8 mouse cellular contexts compared by ENCODE assay signal in the genomic region with DNA sequence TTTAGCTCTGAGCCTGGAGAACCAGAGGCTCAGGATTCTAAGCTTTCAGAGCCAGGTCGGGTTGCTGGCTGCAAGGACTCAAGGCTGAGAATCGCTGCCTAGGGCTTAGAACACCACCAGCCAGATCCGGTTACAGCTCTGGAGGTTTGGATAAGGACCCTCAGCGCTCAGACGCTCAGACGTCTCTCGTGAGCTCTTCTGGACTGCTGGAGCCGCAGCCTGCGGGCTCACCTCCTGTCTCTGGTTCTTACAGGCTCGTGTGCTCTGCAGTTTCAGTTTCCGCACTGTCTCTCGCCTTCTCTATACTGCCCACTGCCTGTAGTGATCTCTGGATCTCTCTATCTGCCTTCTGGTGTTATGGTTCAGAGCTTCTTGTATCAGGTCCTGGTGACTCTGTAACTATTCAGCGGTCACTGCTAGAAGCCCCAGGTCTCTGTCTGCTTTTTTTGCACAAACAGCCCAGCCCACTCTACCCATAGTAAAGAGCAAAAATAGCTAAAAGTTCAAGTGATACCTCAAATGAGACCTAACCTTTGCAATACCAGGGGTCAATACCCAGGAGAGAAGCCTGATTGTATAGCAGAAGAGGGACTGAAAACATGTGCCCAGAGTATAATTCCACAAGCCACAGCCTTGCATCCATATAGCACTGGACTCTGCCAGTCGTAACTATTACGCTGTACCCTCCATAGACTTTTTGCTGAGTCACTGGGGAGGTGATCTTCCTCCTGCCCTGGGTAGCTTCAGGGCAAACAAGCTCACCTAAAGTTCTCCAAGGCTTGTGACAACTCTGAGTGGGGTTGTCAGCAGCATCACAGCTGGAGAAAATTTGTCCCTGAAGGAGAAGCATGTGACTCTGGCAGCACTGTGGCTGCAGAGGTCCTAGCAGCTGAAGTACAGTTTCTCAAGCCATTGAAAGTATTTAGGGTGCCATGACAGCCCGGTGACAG. TPM values are rescaled to one million over a fixed set of nuclear protein-coding genes. Genes with fewer than 3 reads are reported as not detected.
DNase-seq lines count a peak whose midpoint lies in the region; ATAC-seq and TF ChIP-seq lines count a peak whose summit lies in the region.

No protein-coding gene starts in this region.

- H3K4me3 ChIP-seq in liver, adult 2 months (ENCODE audit: insufficient read depth, low read depth, low read length), result 0 out of 2 replicates have a peak overlapping the region, but pooled peaks have one; percentile 7
- H3K4me3 ChIP-seq in embryonic facial prominence, embryonic 14.5 days (ENCODE audit: low read depth, low read length), result peak overlapping the region; percentile 14
- H3K4me3 ChIP-seq in limb, embryonic 14.5 days (replicated peaks; ENCODE audit: low read length), result peak overlapping the region; percentile 17

- 25% methylated on average over 16 of the region's 16 CpGs for WGBS in liver, adult 2 months
- 16% methylated on average over 16 of the region's 16 CpGs for WGBS in embryonic facial prominence, embryonic 14.5 days
- WGBS in limb, embryonic 14.5 days, result 17% methylated on average over 16 of the region's 16 CpGs

- H3K4me2 ChIP-seq in embryonic facial prominence, embryonic 14.5 days (ENCODE audit: low read depth, low read length), result peak overlapping the region; percentile 43
- peak overlapping the region; percentile 40 for H3K4me2 ChIP-seq in limb, embryonic 14.5 days (replicated peaks; ENCODE audit: low read depth, low read length, severe bottlenecking)

- TF ChIP-seq CTCF in liver, adult 2 months (IDR thresholded peaks at IDR 0.05; ENCODE audit: low read depth, low read length), result no peak

- H3K27ac ChIP-seq in liver, adult 2 months (replicated peaks; ENCODE audit: insufficient read depth, low read depth, low read length), result no peak overlapping the region
- peak overlapping the region; percentile 4 for H3K27ac ChIP-seq in embryonic facial prominence, embryonic 14.5 days (replicated peaks; ENCODE audit: low read depth, low read length)
- H3K27ac ChIP-seq in limb, embryonic 14.5 days (replicated peaks; ENCODE audit: low read depth, low read length), result no peak overlapping the region

- no peaks in the 10 kb centered on the region for H3K9me3 ChIP-seq in embryonic facial prominence, embryonic 14.5 days (ENCODE audit: control insufficient read depth, low read length)
- H3K9me3 ChIP-seq in limb, embryonic 14.5 days (ENCODE audit: control insufficient read depth, low read length), result no peaks in the 10 kb centered on the region

- H3K27me3 ChIP-seq in liver, adult 2 months (ENCODE audit: control insufficient read depth, insufficient read depth, low read length), result no peaks in the 10 kb centered on the region
- peaks cover 4% of the 10 kb centered on the region; the same call in 1 of the 2 replicates for H3K27me3 ChIP-seq in embryonic facial prominence, embryonic 14.5 days (replicated peaks; ENCODE audit: control insufficient read depth, insufficient read depth, low read length)
- H3K27me3 ChIP-seq in limb, embryonic 14.5 days (ENCODE audit: control insufficient read depth, insufficient read depth, low read length), result no peaks in the 10 kb centered on the region

- no peaks in the 10 kb centered on the region for H3K4me1 ChIP-seq in liver, adult 2 months (ENCODE audit: control insufficient read depth, insufficient read depth, low read length)
- peaks cover 41% of the 10 kb centered on the region for H3K4me1 ChIP-seq in embryonic facial prominence, embryonic 14.5 days (ENCODE audit: control insufficient read depth, insufficient read depth, low read length)
- peaks cover 26% of the 10 kb centered on the region for H3K4me1 ChIP-seq in limb, embryonic 14.5 days (ENCODE audit: control insufficient read depth, insufficient read depth, low read length)

- ATAC-seq in embryonic facial prominence, embryonic 14.5 days (ENCODE audit: low read depth), result peak; percentile 80; the same call in 1 of the 2 replicates
- peak; percentile 51; the same call in 1 of the 2 replicates for ATAC-seq in limb, embryonic 14.5 days (ENCODE audit: low FRiP score, low read depth)
- ATAC-seq in neutrophil, adult 5-6 weeks (ENCODE audit: extremely low read depth, insufficient number of reproducible peaks, low FRiP score, poor library complexity, severe bottlenecking), result peak; percentile 36; the same call in 1 of the 2 replicates

- no peak for TF ChIP-seq POLR2A in liver, adult 2 months (IDR thresholded peaks at IDR 0.05; ENCODE audit: extremely low read depth, insufficient read depth, low read length)
- no peak for TF ChIP-seq POLR2A in limb, embryonic 14.5 days (IDR thresholded peaks at IDR 0.05; ENCODE audit: borderline replicate concordance, extremely low read depth, insufficient read depth, insufficient read length)

- H3K9ac ChIP-seq in liver, adult 2 months (ENCODE audit: low read depth, low read length), result peak overlapping the region; percentile 24; the same call in 1 of the 2 replicates
- peak overlapping the region; percentile 34 for H3K9ac ChIP-seq in embryonic facial prominence, embryonic 14.5 days (ENCODE audit: low read depth, low read length)
- H3K9ac ChIP-seq in limb, embryonic 14.5 days (ENCODE audit: low read depth, low read length, severe bottlenecking), result peak overlapping the region; percentile 36

- H3K79me2 ChIP-seq in liver, adult 2 months (ENCODE audit: control insufficient read depth, insufficient read depth, low read length), result no peaks in the 10 kb centered on the region

- H3K36me3 ChIP-seq in liver, adult 2 months (ENCODE audit: control insufficient read depth, insufficient read depth, low read length), result no peaks in the 10 kb centered on the region
- H3K36me3 ChIP-seq in embryonic facial prominence, embryonic 14.5 days (ENCODE audit: control insufficient read depth, insufficient read depth, low read length), result no peaks in the 10 kb centered on the region
- no peaks in the 10 kb centered on the region for H3K36me3 ChIP-seq in limb, embryonic 14.5 days (ENCODE audit: control insufficient read depth, insufficient read depth, low read length)

- DNase-seq in liver, adult 2 months (ENCODE audit: extremely low read depth, low read depth, low spot score), result peak; percentile 28
- no peak for DNase-seq in liver
- peak; percentile 85 for DNase-seq in embryonic facial prominence, embryonic 14.5 days (ENCODE audit: low spot score)
- DNase-seq in limb, embryonic 14.5 days (ENCODE audit: low spot score), result peak; percentile 12
- DNase-seq in ovary, postnatal 10 days (ENCODE audit: low spot score), result no peak
- DNase-seq in gastrocnemius, postnatal 14 days, result no peak
- no peak for DNase-seq in thymus, adult 18-20 months

- intact Hi-C loops in gastrocnemius, postnatal 14 days (cut with DNase I; ENCODE audit: low total_unique reads), result no loop called here

RNA-seq across cellular contexts. Expression of gene Gpc1, which starts 56.4 kb away (rescaled TPM):
- total RNA-seq in liver, adult 2 months (2014; rRNA removed), result 0.92 and 1.2 TPM in 2 replicates
- polyA plus RNA-seq in liver, adult 2 months (2012; rRNA removed), result 1.2 and 2.1 TPM in 2 replicates
- 93.3 and 104 TPM in 2 replicates for polyA plus RNA-seq in embryonic facial prominence, embryonic 14.5 days (2014; fragmentation: Nextera tagmentation; extraction: Ambion mirVana)
- polyA plus RNA-seq in limb, embryonic 14.5 days (2012; rRNA removed), result 75.5 and 107 TPM in 2 replicates
- 72.8 and 76.2 TPM in 2 replicates for polyA plus RNA-seq in limb, embryonic 14.5 days (2014; fragmentation: Nextera tagmentation; extraction: Ambion mirVana)
- total RNA-seq in neutrophil, adult 5-6 weeks (2017), result 2.7 and 3.0 TPM in 2 replicates
- 100 to 1,000 TPM; 239 to 251 TPM for total RNA-seq in gastrocnemius, postnatal 14 days (2021)

Comparison
In these comparisons a context has a peak if more than half of its experiments do, and no peak if none do; other contexts are left out.
1. DNase-seq: peak in liver, adult 2 months (single experiment), embryonic facial prominence, embryonic 14.5 days (single experiment) and limb, embryonic 14.5 days (single experiment); none in liver (single experiment), ovary, postnatal 10 days (single experiment), gastrocnemius, postnatal 14 days (single experiment) and thymus, adult 18-20 months (0 of 2).
2. RNA of gene Gpc1, which starts 56.4 kb away (total RNA-seq): 239 to 251 TPM in gastrocnemius, postnatal 14 days; 2.7 to 3.0 TPM in neutrophil, adult 5-6 weeks and 0.92 to 1.2 TPM in liver, adult 2 months; every median in the first group is over 10 times any median in the second.
3. Peak in every context shown above with its lines, with median percentiles within 50 percentile points of each other: H3K4me3 ChIP-seq, H3K9ac ChIP-seq and ATAC-seq.